Mouse (Mus musculus) heart, embryonic 11.5 days (tissue): ENCODE results near the gene Dhx33. TPM values are rescaled to one million over a fixed set of nuclear protein-coding genes. Genes with fewer than 3 reads are reported as not detected.

Experiments used
- ATAC-seq: fragments of 200-750 bp; cut with Nextera tagmentation; replicated peaks from 2 replicates; pipeline ENCODE4 v1.8.0; 2017; ENCODE audit warnings: moderate library complexity; ENCODE audit not compliant: insufficient number of reproducible peaks, low FRiP score, low TSS enrichment
- H3K27ac ChIP-seq: fragments of 300-500 bp; sonication (generic); 2 replicates; pipeline ENCODE4 v1.5.1; 2014; ENCODE audit warnings: mild to moderate bottlenecking, low read depth, low read length
- H3K27me3 ChIP-seq: fragments of 300-500 bp; sonication (generic); 2 replicates; pipeline ENCODE4 v1.6.1; 2014; ENCODE audit warnings: mild to moderate bottlenecking, low read length, mixed read lengths; ENCODE audit not compliant: control insufficient read depth, insufficient read depth
- H3K36me3 ChIP-seq: fragments of 300-500 bp; sonication (generic); 2 replicates; pipeline ENCODE4 v1.6.1; 2014; ENCODE audit warnings: mild to moderate bottlenecking, low read length, moderate library complexity, mixed read lengths; ENCODE audit not compliant: control insufficient read depth, insufficient read depth
- H3K4me1 ChIP-seq: fragments of 300-500 bp; sonication (generic); 2 replicates; pipeline ENCODE4 v1.6.1; 2014; ENCODE audit warnings: low read length; ENCODE audit not compliant: control insufficient read depth, insufficient read depth
- H3K4me2 ChIP-seq: fragments of 300-500 bp; sonication (generic); 2 replicates; pipeline ENCODE4 v1.6.1; 2014; ENCODE audit warnings: mild to moderate bottlenecking, moderate library complexity
- H3K4me3 ChIP-seq: fragments of 300-500 bp; sonication (generic); 2 replicates; pipeline ENCODE4 v1.5.1; 2014; ENCODE audit warnings: low read depth, low read length
- H3K9ac ChIP-seq: fragments of 300-500 bp; sonication (generic); 2 replicates; pipeline ENCODE4 v1.6.1; 2014; ENCODE audit warnings: mild to moderate bottlenecking, low read depth, low read length, moderate library complexity
- H3K9me3 ChIP-seq: fragments of 300-500 bp; sonication (generic); replicated peaks from 2 replicates; pipeline ENCODE4 v1.6.1; 2016; ENCODE audit warnings: low read length; ENCODE audit not compliant: control insufficient read depth
- WGBS: fragments of 180-500 bp; shearing (Covaris S2); extraction: QIAGEN DNeasy Blood & Tissue Kit; methylation state at CpG from one replicate; pipeline ENCODE4 v1.1.7; 2014; ENCODE audit not compliant: insufficient replicate concordance; 5-methylcytosine and 5-hydroxymethylcytosine counted together
- polyA plus RNA-seq: library from polyadenylated mRNA; unstranded; fragments of >200 nt; fragmentation: Nextera tagmentation; extraction: Ambion mirVana; gene quantifications from 2 replicates; pipeline ENCODE4 v1.2.1, GENCODE M21; 2014

Dhx33 gene
- polyA plus RNA-seq, 1 experiment from 2014 or later, result 15.6 TPM

DNA sequence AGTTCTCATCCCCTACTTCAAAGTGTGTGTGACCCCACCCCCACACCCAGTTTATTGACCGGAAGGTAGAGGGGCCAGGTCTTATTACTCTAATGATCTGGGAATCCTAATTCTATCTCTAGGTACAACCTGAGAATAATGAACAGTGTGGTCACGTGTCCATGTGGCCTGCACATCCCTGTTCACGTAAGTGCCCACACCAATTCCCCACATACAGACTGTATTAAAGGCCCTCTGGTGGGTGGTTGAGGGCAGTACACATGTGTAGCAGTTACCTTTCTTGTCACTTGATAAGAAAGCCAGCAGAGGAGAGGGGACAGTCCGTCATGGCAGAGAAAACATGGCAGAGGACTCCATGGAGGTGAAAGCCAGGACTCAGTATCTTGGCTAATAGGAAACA is 30.3 kb downstream of the Dhx33 start:
- no peak overlapping the region for H3K4me2 ChIP-seq
- no peak overlapping the region for H3K27ac ChIP-seq
- no peaks in the 10 kb centered on the region for H3K27me3 ChIP-seq
- no peak overlapping the region for H3K9ac ChIP-seq
- peaks cover 4% of the 10 kb centered on the region; the same call in 1 of the 2 replicates for H3K4me1 ChIP-seq
- no peaks in the 10 kb centered on the region for H3K9me3 ChIP-seq
- no peak overlapping the region for H3K4me3 ChIP-seq
- 78% methylated on average over 4 of the region's 4 CpGs for WGBS
- H3K36me3 ChIP-seq, result peaks cover 21% of the 10 kb centered on the region
- ATAC-seq, result no peak

DNA sequence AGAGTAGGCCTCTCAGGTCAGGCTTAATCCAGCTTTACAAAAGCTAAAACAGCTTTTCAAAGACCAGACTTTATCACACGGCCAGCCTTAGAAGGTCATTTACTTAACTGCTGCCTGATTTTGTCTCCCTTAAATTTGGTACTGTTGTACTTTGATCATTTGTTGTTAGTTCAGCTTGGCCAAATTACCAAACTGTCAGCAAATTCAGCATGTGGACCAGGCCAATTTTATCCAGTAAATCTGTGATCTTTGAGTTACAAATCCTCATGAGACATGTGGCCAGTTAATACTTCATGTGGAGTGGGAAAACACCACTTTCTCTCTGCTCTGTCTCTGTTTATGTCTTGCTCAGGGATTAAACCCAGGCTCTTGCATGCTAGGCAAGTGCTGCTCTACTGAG is 31.7 kb downstream of the Dhx33 start:
- H3K36me3 ChIP-seq, result peaks cover 11% of the 10 kb centered on the region; the same call in 1 of the 2 replicates
- no peaks in the 10 kb centered on the region for H3K9me3 ChIP-seq
- no peaks in the 10 kb centered on the region for H3K27me3 ChIP-seq
- no peak overlapping the region for H3K4me3 ChIP-seq
- H3K27ac ChIP-seq, result no peak overlapping the region
- no peak for ATAC-seq
- no peak overlapping the region for H3K9ac ChIP-seq
- H3K4me1 ChIP-seq, result peaks cover 12% of the 10 kb centered on the region
- no peak overlapping the region for H3K4me2 ChIP-seq
- 55% methylated on average over 1 of the region's 1 CpGs for WGBS

DNA sequence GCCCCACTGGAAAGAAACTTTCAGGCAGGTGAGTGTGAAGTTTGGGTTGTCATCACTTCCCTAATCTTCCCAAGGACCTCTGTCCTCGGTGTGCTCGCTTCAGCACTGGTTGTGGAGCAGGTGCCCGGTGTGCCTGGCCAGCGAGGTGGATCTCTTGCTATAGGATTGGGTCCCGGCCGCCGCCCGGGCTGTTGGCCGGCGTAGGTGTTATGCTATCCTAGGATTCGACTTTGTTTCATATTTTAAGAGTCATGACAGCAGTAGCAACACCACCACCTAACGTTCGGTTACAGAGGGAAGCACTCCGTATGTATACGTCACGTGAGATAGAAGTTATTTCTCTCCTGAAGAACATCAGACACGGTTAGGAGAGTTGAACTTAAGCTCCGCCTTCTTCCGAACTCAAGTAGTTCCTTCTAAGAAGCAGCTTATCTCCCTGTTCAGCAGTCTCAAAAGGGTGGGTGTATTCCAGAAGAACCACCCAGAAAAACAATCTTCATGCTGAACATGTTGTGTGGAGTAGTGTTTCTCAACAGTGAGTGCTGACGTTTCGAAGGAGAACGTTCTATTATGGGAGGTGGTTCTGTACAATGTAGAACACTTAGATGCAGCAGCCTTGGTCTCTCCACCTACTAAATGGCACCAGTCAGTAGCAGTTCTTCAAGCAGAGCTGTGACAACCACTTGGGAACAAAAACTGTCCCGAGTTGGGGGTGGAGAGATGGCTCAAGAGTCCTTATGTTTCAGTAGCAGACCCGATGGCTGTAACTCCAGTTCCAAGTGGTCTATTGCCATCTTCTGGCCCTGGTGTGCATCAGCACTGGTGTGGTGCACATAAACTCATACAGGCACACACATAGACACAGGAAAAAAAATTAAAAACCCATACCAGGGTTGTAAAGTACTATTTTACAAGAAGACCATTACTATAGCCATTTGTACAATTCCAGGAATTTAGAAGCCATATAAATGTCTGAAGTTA is 33.4 kb downstream of the Dhx33 start:
- H3K9ac ChIP-seq, result peak overlapping the region; percentile 65
- H3K4me2 ChIP-seq, result peak overlapping the region; percentile 85
- peak; percentile 47; the same call in 1 of the 2 replicates for ATAC-seq
- H3K4me3 ChIP-seq, result peak overlapping the region; percentile 96
- H3K27ac ChIP-seq, result peak overlapping the region; percentile 86
- H3K4me1 ChIP-seq, result peaks cover 12% of the 10 kb centered on the region
- 16% methylated on average over 24 of the region's 24 CpGs for WGBS
- peaks cover under 1% of the 10 kb centered on the region; the same call in 1 of the 2 replicates for H3K36me3 ChIP-seq
- H3K27me3 ChIP-seq, result no peaks in the 10 kb centered on the region
- no peaks in the 10 kb centered on the region for H3K9me3 ChIP-seq

DNA sequence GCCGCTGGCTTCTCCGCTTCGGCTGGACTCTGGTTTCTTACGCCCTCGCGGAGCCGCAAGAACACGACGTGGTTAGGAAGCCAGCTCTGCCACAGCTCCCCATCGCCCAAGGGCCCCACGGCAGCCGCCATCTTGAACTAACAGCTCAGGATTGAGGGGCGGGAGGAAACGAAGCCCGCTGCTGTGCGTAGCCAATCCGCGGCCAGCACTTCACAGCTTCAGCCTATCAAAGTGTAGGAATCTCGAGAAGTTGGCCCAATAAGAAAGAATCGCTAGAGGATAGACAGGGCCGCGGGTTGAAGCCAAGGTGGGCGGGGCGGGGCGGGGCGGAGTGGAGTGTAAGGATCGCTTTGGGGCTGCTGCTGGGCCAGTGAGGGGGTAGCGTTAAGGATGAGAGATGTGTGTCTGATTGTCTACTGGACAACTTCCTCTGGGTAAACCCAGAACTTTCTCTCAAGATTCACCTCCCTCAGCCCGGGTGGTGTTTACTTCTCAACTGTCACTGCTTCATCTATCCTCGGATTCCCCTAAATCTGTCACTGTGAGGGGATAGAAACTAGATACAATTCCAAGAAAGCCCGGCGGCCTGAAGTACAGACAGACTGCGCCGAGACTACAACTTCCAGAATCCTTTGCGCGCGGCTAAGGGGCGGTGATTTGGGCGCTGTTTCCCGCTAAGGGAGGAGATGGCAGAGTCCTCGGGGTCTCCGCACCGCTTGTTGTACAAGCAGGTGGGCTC is 34.2 kb downstream of the Dhx33 start, which contains the start of the genes Nup88 and Rpain:
Gene Nup88, minus strand, starts transcription at position 153 of the 739 bp plus-strand sequence.
Gene Rpain, plus strand, starts transcription at position 393 of the 739 bp plus-strand sequence.
- WGBS, result under 1% methylated on average over 43 of the region's 43 CpGs
- peaks cover 7% of the 10 kb centered on the region; the same call in 1 of the 2 replicates for H3K36me3 ChIP-seq

DNA sequence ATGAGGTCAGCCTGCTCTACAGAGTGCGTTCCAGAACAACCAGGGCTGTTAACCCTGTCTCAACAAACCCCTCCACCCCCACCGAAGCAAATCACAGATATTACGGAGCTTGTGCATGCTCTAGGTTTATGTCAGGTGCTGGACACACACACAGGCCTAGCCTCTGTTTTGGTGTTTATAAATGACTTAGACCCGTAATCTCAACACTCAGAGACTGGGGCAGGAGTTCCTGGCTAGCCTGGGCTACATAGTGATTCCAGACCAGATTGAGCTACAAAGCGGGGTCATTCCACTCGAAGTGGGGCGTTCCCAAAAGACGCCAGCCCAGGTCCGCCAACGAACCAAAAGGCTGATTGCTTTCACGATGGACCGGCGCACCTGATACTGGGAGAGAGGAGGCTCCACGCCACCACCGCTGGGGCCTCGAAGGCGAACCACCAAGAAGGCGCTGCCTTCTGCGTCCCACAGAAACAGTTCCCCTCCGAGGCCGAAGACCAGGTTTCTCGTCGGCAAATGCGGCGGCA is 34.9 kb downstream of the Dhx33 start:
- H3K4me3 ChIP-seq, result peak overlapping the region; percentile 96
- H3K4me2 ChIP-seq, result peak overlapping the region; percentile 85
- no peaks in the 10 kb centered on the region for H3K9me3 ChIP-seq
- H3K9ac ChIP-seq, result peak overlapping the region; percentile 92
- no peak for ATAC-seq
- H3K27me3 ChIP-seq, result no peaks in the 10 kb centered on the region
- peaks cover 12% of the 10 kb centered on the region for H3K4me1 ChIP-seq
- WGBS, result 1% methylated on average over 25 of the region's 25 CpGs
- H3K36me3 ChIP-seq, result peaks cover 10% of the 10 kb centered on the region; the same call in 1 of the 2 replicates
- H3K27ac ChIP-seq, result peak overlapping the region; percentile 88

More for the DNA sequence above, 34.2 kb downstream of the Dhx33 start, which contains the start of the genes Nup88 and Rpain:
- H3K27ac ChIP-seq, result peak within 1 kb of the TSS; percentile 88
- ATAC-seq, result peak; percentile 95
- peak within 1 kb of the TSS; percentile 96 for H3K4me3 ChIP-seq
- H3K27me3 ChIP-seq, result no peaks in the 10 kb centered on the region
- H3K9me3 ChIP-seq, result no peaks in the 10 kb centered on the region
- peaks cover 12% of the 10 kb centered on the region for H3K4me1 ChIP-seq
- H3K4me2 ChIP-seq, result peak within 1 kb of the TSS; percentile 85
- peak within 1 kb of the TSS; percentile 92 for H3K9ac ChIP-seq

DNA sequence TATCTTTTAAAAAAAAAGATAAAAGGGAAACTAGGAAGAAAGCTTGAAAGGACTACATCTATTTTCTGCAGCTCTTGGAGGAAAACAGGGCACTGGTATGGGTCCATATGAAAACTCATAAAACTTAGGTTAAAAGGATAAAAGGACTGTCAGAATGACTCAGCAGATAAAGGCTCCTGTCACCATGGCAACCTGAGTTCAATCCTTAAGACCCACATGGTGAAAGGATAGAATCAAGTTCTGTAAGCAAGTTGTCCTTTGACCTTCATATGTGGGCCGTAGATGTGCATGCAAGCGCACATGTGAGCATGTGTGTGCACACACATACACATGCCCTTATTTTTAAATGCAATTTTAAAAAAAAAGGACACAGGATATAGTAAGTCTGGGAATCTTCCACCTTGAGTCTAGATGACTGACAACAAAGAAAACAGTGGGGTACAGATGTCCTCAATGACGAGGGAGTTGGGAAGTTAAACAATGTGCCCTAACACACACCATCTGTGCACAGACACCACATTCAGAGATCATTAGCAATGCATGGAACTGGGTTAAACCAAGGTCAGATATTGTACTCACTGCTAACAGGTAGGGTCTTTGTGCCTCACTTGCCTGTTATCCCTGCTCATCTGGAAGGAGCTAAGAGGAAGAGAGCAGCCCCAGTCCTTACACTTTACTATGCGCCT is 39.9 kb downstream of the Dhx33 start:
- H3K27me3 ChIP-seq, result no peaks in the 10 kb centered on the region
- H3K36me3 ChIP-seq, result peaks cover 27% of the 10 kb centered on the region
- H3K4me1 ChIP-seq, result peaks cover 8% of the 10 kb centered on the region
- H3K4me2 ChIP-seq, result no peak overlapping the region
- H3K9me3 ChIP-seq, result no peaks in the 10 kb centered on the region
- H3K4me3 ChIP-seq, result no peak overlapping the region
- H3K9ac ChIP-seq, result no peak overlapping the region
- 87% methylated on average over 4 of the region's 4 CpGs for whole genome bisulfite sequencing
- ATAC-seq, result no peak
- no peak overlapping the region for H3K27ac ChIP-seq

DNA sequence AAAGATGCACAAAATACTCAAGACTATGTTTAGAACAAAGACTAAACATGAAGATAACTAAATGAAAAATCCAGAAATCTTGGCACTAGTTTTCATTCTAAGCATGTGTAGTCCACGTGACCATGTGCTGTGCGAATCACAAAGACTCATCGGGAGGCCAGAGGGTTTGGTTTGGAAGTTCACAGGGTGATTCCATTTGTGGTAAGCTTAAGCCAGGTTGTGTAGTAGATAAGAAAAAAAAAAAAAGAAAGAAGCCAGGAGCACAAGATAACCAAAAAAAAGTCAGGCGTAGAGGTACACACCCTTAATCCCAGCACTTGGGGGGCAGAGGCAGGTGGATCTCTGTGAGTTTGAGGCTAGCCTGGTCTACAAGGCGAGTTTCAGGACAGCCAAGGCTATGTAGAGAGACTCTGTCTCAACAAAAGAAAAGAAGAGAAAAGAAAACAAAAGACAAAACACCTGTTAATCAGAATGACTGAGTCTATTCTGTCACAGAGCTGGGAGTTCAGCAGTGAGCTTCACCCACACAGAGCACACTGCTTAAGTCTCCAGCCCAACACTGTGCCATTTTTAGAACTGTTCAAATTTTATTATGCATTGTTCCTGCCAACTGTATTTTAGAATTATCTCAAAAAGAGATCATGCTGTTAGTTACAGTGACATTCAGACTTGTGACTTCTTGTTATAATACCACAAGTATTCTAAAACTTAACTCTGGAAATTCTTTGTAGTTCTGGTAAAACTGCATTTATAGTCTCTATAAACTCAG is 43.3 kb downstream of the Dhx33 start:
- Histone ChIP-seq H3K4me3 (no peak overlapping the region), H3K27me3 (no peaks in the 10 kb centered on the region), H3K9ac (no peak overlapping the region), H3K27ac (no peak overlapping the region), H3K4me1 (no peaks in the 10 kb centered on the region), H3K4me2 (no peak overlapping the region), H3K9me3 (no peaks in the 10 kb centered on the region), H3K36me3 (peaks cover 49% of the 10 kb centered on the region)
- ATAC-seq, result no peak
- 85% methylated on average over 5 of the region's 5 CpGs for WGBS
